Mouse (Mus musculus): ENCODE data around the gene Wnt6. TPM values are rescaled to one million over a fixed set of nuclear protein-coding genes. Genes with fewer than 3 reads are reported as not detected.

The Wnt6 gene
- polyA plus RNA-seq, 1 experiment from 2014 or later: 21.2 TPM

- DNase-seq (ENCODE audit: low spot score) (no peak), ATAC-seq (ENCODE audit: insufficient number of reproducible peaks, low FRiP score, low TSS enrichment, low read depth) (no peak)
- no peak overlapping the region for H3K27ac ChIP-seq (replicated peaks; ENCODE audit: low read depth, low read length)
- H3K4me1 ChIP-seq (ENCODE audit: control insufficient read depth, insufficient read depth, low read length): peaks cover 4% of the 10 kb centered on the region; the same call in 1 of the 2 replicates
- no peak overlapping the region for H3K9ac ChIP-seq (ENCODE audit: low read length)
- WGBS: 23% methylated on average over 14 of the region's 14 CpGs
- no peak overlapping the region for H3K4me3 ChIP-seq (ENCODE audit: low read depth, low read length)
- H3K9me3 ChIP-seq (ENCODE audit: control insufficient read depth, low read length): no peaks in the 10 kb centered on the region
- peaks cover 68% of the 10 kb centered on the region for H3K27me3 ChIP-seq (ENCODE audit: control insufficient read depth, insufficient read depth, low read length)
- H3K36me3 ChIP-seq (ENCODE audit: control insufficient read depth, insufficient read depth, low read length): no peaks in the 10 kb centered on the region
- no peak overlapping the region for H3K4me2 ChIP-seq (ENCODE audit: low read depth, severe bottlenecking)
Observed at GRCm38 (mm10) chr1:74782045-74782444, 10.4 kb downstream of the Wnt6 start.

- Histone ChIP-seq H3K4me2 (ENCODE audit: low read depth, severe bottlenecking) (peak overlapping the region; percentile 82), H3K4me3 (ENCODE audit: low read depth, low read length) (peak overlapping the region; percentile 38), H3K27ac (replicated peaks; ENCODE audit: low read depth, low read length) (no peak overlapping the region), H3K27me3 (ENCODE audit: control insufficient read depth, insufficient read depth, low read length) (peaks cover 75% of the 10 kb centered on the region), H3K9ac (ENCODE audit: low read length) (no peak overlapping the region), H3K9me3 (ENCODE audit: control insufficient read depth, low read length) (no peaks in the 10 kb centered on the region), H3K4me1 (ENCODE audit: control insufficient read depth, insufficient read depth, low read length) (peaks cover 4% of the 10 kb centered on the region), H3K36me3 (ENCODE audit: control insufficient read depth, insufficient read depth, low read length) (no peaks in the 10 kb centered on the region)
- ATAC-seq (ENCODE audit: insufficient number of reproducible peaks, low FRiP score, low TSS enrichment, low read depth) (no peak), DNase-seq (ENCODE audit: low spot score) (peak; percentile 27)
- 2% methylated on average over 13 of the region's 13 CpGs for WGBS
Observed at GRCm38 (mm10) chr1:74783554-74783953, 11.9 kb downstream of the Wnt6 start.

- 3% methylated on average over 67 of the region's 67 CpGs for WGBS
Observed at GRCm38 (mm10) chr1:74784041-74784759, 12.5 kb downstream of the Wnt6 start.

GRCm38 (mm10) chr1:74787846-74788245 lies 16.2 kb downstream of the Wnt6 start:
- H3K9me3 ChIP-seq (ENCODE audit: control insufficient read depth, low read length): no peaks in the 10 kb centered on the region
- peaks cover 28% of the 10 kb centered on the region for H3K4me1 ChIP-seq (ENCODE audit: control insufficient read depth, insufficient read depth, low read length)
- no peak overlapping the region for H3K4me2 ChIP-seq (ENCODE audit: low read depth, severe bottlenecking)
- ATAC-seq (ENCODE audit: insufficient number of reproducible peaks, low FRiP score, low TSS enrichment, low read depth) (no peak), DNase-seq (ENCODE audit: low spot score) (peak; percentile 90)
- H3K9ac ChIP-seq (ENCODE audit: low read length): no peak overlapping the region
- peaks cover 79% of the 10 kb centered on the region for H3K27me3 ChIP-seq (ENCODE audit: control insufficient read depth, insufficient read depth, low read length)
- H3K36me3 ChIP-seq (ENCODE audit: control insufficient read depth, insufficient read depth, low read length): no peaks in the 10 kb centered on the region
- WGBS: 8% methylated on average over 7 of the region's 7 CpGs
- H3K4me3 ChIP-seq (ENCODE audit: low read depth, low read length): no peak overlapping the region
- no peak overlapping the region for H3K27ac ChIP-seq (replicated peaks; ENCODE audit: low read depth, low read length)

More at GRCm38 (mm10) chr1:74784041-74784759, 12.5 kb downstream of the Wnt6 start:
- peaks cover 74% of the 10 kb centered on the region for H3K27me3 ChIP-seq (ENCODE audit: control insufficient read depth, insufficient read depth, low read length)
- peak overlapping the region; percentile 38 for H3K4me3 ChIP-seq (ENCODE audit: low read depth, low read length)
- no peak overlapping the region for H3K9ac ChIP-seq (ENCODE audit: low read length)
- peaks cover 9% of the 10 kb centered on the region for H3K4me1 ChIP-seq (ENCODE audit: control insufficient read depth, insufficient read depth, low read length)
- H3K27ac ChIP-seq (replicated peaks; ENCODE audit: low read depth, low read length): no peak overlapping the region
- DNase-seq (ENCODE audit: low spot score): peak; percentile 81
- peak; percentile 59; the same call in 1 of the 2 replicates for ATAC-seq (ENCODE audit: insufficient number of reproducible peaks, low FRiP score, low TSS enrichment, low read depth)
- no peaks in the 10 kb centered on the region for H3K9me3 ChIP-seq (ENCODE audit: control insufficient read depth, low read length)
- no peaks in the 10 kb centered on the region for H3K36me3 ChIP-seq (ENCODE audit: control insufficient read depth, insufficient read depth, low read length)
- H3K4me2 ChIP-seq (ENCODE audit: low read depth, severe bottlenecking): peak overlapping the region; percentile 82

GRCm38 (mm10) chr1:74788603-74789176 lies 17.0 kb downstream of the Wnt6 start:
- H3K27me3 ChIP-seq (ENCODE audit: control insufficient read depth, insufficient read depth, low read length): peaks cover 79% of the 10 kb centered on the region
- peaks cover 27% of the 10 kb centered on the region for H3K4me1 ChIP-seq (ENCODE audit: control insufficient read depth, insufficient read depth, low read length)
- no peak overlapping the region for H3K4me3 ChIP-seq (ENCODE audit: low read depth, low read length)
- no peaks in the 10 kb centered on the region for H3K36me3 ChIP-seq (ENCODE audit: control insufficient read depth, insufficient read depth, low read length)
- H3K9ac ChIP-seq (ENCODE audit: low read length): no peak overlapping the region
- no peaks in the 10 kb centered on the region for H3K9me3 ChIP-seq (ENCODE audit: control insufficient read depth, low read length)
- peak; percentile 23 for DNase-seq (ENCODE audit: low spot score)
- 16% methylated on average over 6 of the region's 6 CpGs for WGBS
- no peak overlapping the region for H3K4me2 ChIP-seq (ENCODE audit: low read depth, severe bottlenecking)
- ATAC-seq (ENCODE audit: insufficient number of reproducible peaks, low FRiP score, low TSS enrichment, low read depth): no peak
- no peak overlapping the region for H3K27ac ChIP-seq (replicated peaks; ENCODE audit: low read depth, low read length)

- 7% methylated on average over 3 of the region's 3 CpGs for WGBS
Observed at GRCm38 (mm10) chr1:74790095-74790494, 18.4 kb downstream of the Wnt6 start.

GRCm38 (mm10) chr1:74791249-74791648 lies 19.6 kb downstream of the Wnt6 start, which contains the start of gene Wnt10a:
Gene Wnt10a, plus strand, starts transcription at chr1:74791516.
- WGBS: 4% methylated on average over 11 of the region's 11 CpGs
- ATAC-seq (ENCODE audit: insufficient number of reproducible peaks, low FRiP score, low TSS enrichment, low read depth) (no peak), DNase-seq (ENCODE audit: low spot score) (peak; percentile 25)
- H3K4me1 ChIP-seq (ENCODE audit: control insufficient read depth, insufficient read depth, low read length): peaks cover 37% of the 10 kb centered on the region
- peak within 1 kb of the TSS; percentile 21 for H3K4me3 ChIP-seq (ENCODE audit: low read depth, low read length)
- peak within 1 kb of the TSS; percentile 34 for H3K4me2 ChIP-seq (ENCODE audit: low read depth, severe bottlenecking)
- H3K27me3 ChIP-seq (ENCODE audit: control insufficient read depth, insufficient read depth, low read length): peaks cover 82% of the 10 kb centered on the region
- H3K9ac ChIP-seq (ENCODE audit: low read length): 0 out of 2 replicates have a peak within 1 kb of the TSS, but pooled peaks have one; percentile 5
- no peak within 1 kb of the TSS for H3K27ac ChIP-seq (replicated peaks; ENCODE audit: low read depth, low read length)
- no peaks in the 10 kb centered on the region for H3K9me3 ChIP-seq (ENCODE audit: control insufficient read depth, low read length)
- H3K36me3 ChIP-seq (ENCODE audit: control insufficient read depth, insufficient read depth, low read length): no peaks in the 10 kb centered on the region

More at GRCm38 (mm10) chr1:74790095-74790494, 18.4 kb downstream of the Wnt6 start:
- Histone ChIP-seq H3K9ac (ENCODE audit: low read length) (no peak overlapping the region), H3K9me3 (ENCODE audit: control insufficient read depth, low read length) (no peaks in the 10 kb centered on the region), H3K4me3 (ENCODE audit: low read depth, low read length) (no peak overlapping the region), H3K4me1 (ENCODE audit: control insufficient read depth, insufficient read depth, low read length) (peaks cover 35% of the 10 kb centered on the region), H3K36me3 (ENCODE audit: control insufficient read depth, insufficient read depth, low read length) (no peaks in the 10 kb centered on the region), H3K4me2 (ENCODE audit: low read depth, severe bottlenecking) (no peak overlapping the region), H3K27ac (replicated peaks; ENCODE audit: low read depth, low read length) (no peak overlapping the region), H3K27me3 (ENCODE audit: control insufficient read depth, insufficient read depth, low read length) (peaks cover 79% of the 10 kb centered on the region)
- peak; percentile 19 for DNase-seq (ENCODE audit: low spot score)
- ATAC-seq (ENCODE audit: insufficient number of reproducible peaks, low FRiP score, low TSS enrichment, low read depth): no peak

GRCm38 (mm10) chr1:74792831-74793660 lies 21.4 kb downstream of the Wnt6 start:
- H3K36me3 ChIP-seq (ENCODE audit: control insufficient read depth, insufficient read depth, low read length): no peaks in the 10 kb centered on the region
- DNase-seq (ENCODE audit: low spot score) (peak; percentile 28), ATAC-seq (ENCODE audit: insufficient number of reproducible peaks, low FRiP score, low TSS enrichment, low read depth) (no peak)
- no peaks in the 10 kb centered on the region for H3K9me3 ChIP-seq (ENCODE audit: control insufficient read depth, low read length)
- H3K27me3 ChIP-seq (ENCODE audit: control insufficient read depth, insufficient read depth, low read length): peaks cover 79% of the 10 kb centered on the region
- H3K9ac ChIP-seq (ENCODE audit: low read length): no peak overlapping the region
- no peak overlapping the region for H3K4me2 ChIP-seq (ENCODE audit: low read depth, severe bottlenecking)
- H3K4me1 ChIP-seq (ENCODE audit: control insufficient read depth, insufficient read depth, low read length): peaks cover 40% of the 10 kb centered on the region
- H3K27ac ChIP-seq (replicated peaks; ENCODE audit: low read depth, low read length): no peak overlapping the region
- no peak overlapping the region for H3K4me3 ChIP-seq (ENCODE audit: low read depth, low read length)
- 9% methylated on average over 19 of the region's 19 CpGs for WGBS
